19 mouse cellular contexts compared by ENCODE assay signal in genomic region chr5:150026509-150027087, GRCm38 (mm10). TPM values are rescaled to one million over a fixed set of nuclear protein-coding genes. Genes with fewer than 3 reads are reported as not detected.
A peak's percentile ranks its signal among the peaks of the same experiment; 100 is the strongest.
DNase-seq lines count a peak whose midpoint lies in the region; ATAC-seq and TF ChIP-seq lines count a peak whose summit lies in the region.
"Had no signal": no experiment of that assay in that cellular context is flagged by ENCODE, and none has a peak within 500 bp of the region (broad histone marks: within the 10 kb centered on the region; RNA-seq: fewer than 3 reads in every experiment).

No protein-coding gene starts in this region.

- peak; percentile 37 for DNase-seq in gastrocnemius, adult 2 months
- DNase-seq in gastrocnemius, postnatal 14 days, result no peak
- DNase-seq in lung, postnatal 0 days (ENCODE audit: low spot score), result peak; percentile 8
- no peak for DNase-seq in lung, postnatal 10 days
- DNase-seq in left cerebral cortex, postnatal 14 days (ENCODE audit: low spot score in 2 of 2), result peak; percentile 61 to 75
- peak; percentile 78 for DNase-seq in telencephalon, adult 2 months (ENCODE audit: low read depth, low spot score)
- DNase-seq in kidney, adult 8-10 months, result no peak
- DNase-seq: adrenal gland, postnatal 10 days; cerebellum, postnatal 25 days; liver, postnatal 0 days had no signal

- no peak overlapping the region for H3K27ac ChIP-seq in gastrocnemius, adult 2 months
- H3K27ac ChIP-seq in lung, postnatal 0 days (ENCODE audit: low read length), result no peak overlapping the region
- no peak overlapping the region for H3K27ac ChIP-seq in forebrain, embryonic 13.5 days
- H3K27ac ChIP-seq: heart, embryonic 13.5 days; hindbrain, embryonic 15.5 days; kidney, postnatal 0 days; limb, embryonic 13.5 days had no signal

- H3K27me3 ChIP-seq in lung, postnatal 0 days (replicated peaks; ENCODE audit: insufficient read depth, low read length), result no peaks in the 10 kb centered on the region
- H3K27me3 ChIP-seq in forebrain, embryonic 13.5 days, result no peaks in the 10 kb centered on the region
- H3K27me3 ChIP-seq: heart, embryonic 13.5 days; hindbrain, embryonic 15.5 days had no signal

- WGBS in lung, postnatal 0 days, result 68% methylated on average over 12 of the region's 12 CpGs
- WGBS in forebrain, embryonic 13.5 days, result 95% methylated on average over 12 of the region's 12 CpGs

- H3K4me3 ChIP-seq in gastrocnemius, adult 2 months, result peak overlapping the region; percentile 23
- H3K4me3 ChIP-seq in lung, postnatal 0 days (ENCODE audit: low read depth, low read length), result no peak overlapping the region
- H3K4me3 ChIP-seq in forebrain, embryonic 13.5 days, result no peak overlapping the region
- H3K4me3 ChIP-seq: heart, embryonic 13.5 days; hindbrain, embryonic 15.5 days; limb, embryonic 13.5 days had no signal

- H3K9me3 ChIP-seq in lung, postnatal 0 days (ENCODE audit: low read length), result no peaks in the 10 kb centered on the region
- H3K9me3 ChIP-seq in forebrain, embryonic 13.5 days (replicated peaks), result no peaks in the 10 kb centered on the region
- H3K9me3 ChIP-seq: hindbrain, embryonic 15.5 days had no signal

- no peak overlapping the region for H3K9ac ChIP-seq in lung, postnatal 0 days (replicated peaks; ENCODE audit: low read depth)
- no peak overlapping the region for H3K9ac ChIP-seq in forebrain, embryonic 13.5 days
- H3K9ac ChIP-seq: heart, embryonic 13.5 days; hindbrain, embryonic 15.5 days; limb, embryonic 13.5 days; liver, postnatal 0 days had no signal

- no peak for ATAC-seq in lung, postnatal 0 days
- no peak for ATAC-seq in forebrain, embryonic 13.5 days
- ATAC-seq: liver, postnatal 0 days had no signal

- no peaks in the 10 kb centered on the region for H3K4me1 ChIP-seq in lung, postnatal 0 days (ENCODE audit: insufficient read depth, low read depth, low read length)
- H3K4me1 ChIP-seq in forebrain, embryonic 13.5 days, result peaks cover 6% of the 10 kb centered on the region; the same call in 1 of the 2 replicates
- H3K4me1 ChIP-seq: heart, embryonic 13.5 days had no signal

- no peak for TF ChIP-seq EP300 in lung, postnatal 0 days (IDR thresholded peaks at IDR 0.05)

- no peak overlapping the region for H3K4me2 ChIP-seq in lung, postnatal 0 days (replicated peaks; ENCODE audit: low read depth, low read length)
- no peak overlapping the region for H3K4me2 ChIP-seq in forebrain, embryonic 13.5 days
- H3K4me2 ChIP-seq: heart, embryonic 13.5 days; hindbrain, embryonic 15.5 days; limb, embryonic 13.5 days had no signal

- no peaks in the 10 kb centered on the region for H3K36me3 ChIP-seq in lung, postnatal 0 days (ENCODE audit: insufficient read depth, low read length)
- H3K36me3 ChIP-seq in forebrain, embryonic 13.5 days (ENCODE audit: poor library complexity, severe bottlenecking), result no peaks in the 10 kb centered on the region
- H3K36me3 ChIP-seq: heart, embryonic 13.5 days; hindbrain, embryonic 15.5 days; limb, embryonic 13.5 days had no signal

- TF ChIP-seq CTCF in gastrocnemius, adult 2 months (IDR thresholded peaks at IDR 0.05), result no peak
- no peak for TF ChIP-seq CTCF in lung, postnatal 0 days (IDR thresholded peaks at IDR 0.05)

- intact Hi-C loops in gastrocnemius, adult 2 months (cut with DNase I), result no loop called here
- intact Hi-C loops in gastrocnemius, postnatal 14 days (cut with DNase I; ENCODE audit: low total_unique reads), result no loop called here
- intact Hi-C loops in left cerebral cortex, postnatal 14 days (cut with DNase I), result loop anchor here (10.0 kb wide), 2 partner anchors 352 to 382 kb away; partner anchors contain the start of gene B3glct

RNA-seq across cellular contexts. Expression of gene Rxfp2, which starts 8.1 kb away (rescaled TPM):
- total RNA-seq in gastrocnemius, adult 2 months (2021), result not detected
- total RNA-seq in gastrocnemius, postnatal 14 days (2021), result not detected
- 0.58 and 0.64 TPM in 2 replicates for polyA plus RNA-seq in lung, postnatal 0 days (2015; fragmentation: Nextera tagmentation; extraction: Ambion mirVana)
- 1 to 10 TPM; 1.8 to 3.1 TPM for total RNA-seq in left cerebral cortex, postnatal 14 days (2021)
- 0.36 and 0.50 TPM in 2 replicates for polyA plus RNA-seq in forebrain, embryonic 13.5 days (2015; fragmentation: Nextera tagmentation; extraction: Ambion mirVana)
- total RNA-seq: adrenal gland, postnatal 10 days; ES-E14; megakaryocyte-erythroid progenitor cell, adult 5-6 weeks; neutrophil, adult 5-6 weeks had no signal
- polyA plus RNA-seq: liver, postnatal 0 days; spleen, adult 2 months had no signal

Comparison
In these comparisons a context has a peak if more than half of its experiments do, and no peak if none do; other contexts are left out.
1. DNase-seq: peak in gastrocnemius, adult 2 months (single experiment), lung, postnatal 0 days (single experiment), left cerebral cortex, postnatal 14 days (2 of 2) and telencephalon, adult 2 months (single experiment); none in gastrocnemius, postnatal 14 days (single experiment), lung, postnatal 10 days (single experiment) and kidney, adult 8-10 months (0 of 2).